Mouse (Mus musculus): ENCODE results near the gene Praf2.

The Praf2 gene

GRCm38 (mm10) chrX:7778450-7779244 is 50.4 kb downstream of the Praf2 start:
- DNase-seq (ENCODE audit: low read depth, low spot score): no peak

GRCm38 (mm10) chrX:7779294-7779693 is 51.1 kb downstream of the Praf2 start:
- DNase-seq (ENCODE audit: low read depth, low spot score): no peak
